Mouse (Mus musculus) induced T-regulatory cell, adult 2 months (primary cell): ENCODE measurements around the gene Limd1.
A peak's percentile ranks its signal among the peaks of the same experiment; 100 is the strongest.

Experiments used
- DNase-seq: peaks from one replicate; pipeline ENCODE4 v3.0.0-alpha.2; 2012; ENCODE audit warnings: low read depth

Limd1 gene

GRCm38 (mm10) chr9:123483598-123483997 is 5.1 kb downstream of the Limd1 start:
- DNase-seq = no peak

GRCm38 (mm10) chr9:123484830-123485229 is 6.3 kb downstream of the Limd1 start:
- no peak for DNase-seq

- no peak for DNase-seq
Measured at GRCm38 (mm10) chr9:123485561-123485960, 7.1 kb downstream of the Limd1 start.

- no peak for DNase-seq
Measured at GRCm38 (mm10) chr9:123486635-123487034, 8.1 kb downstream of the Limd1 start.

- no peak for DNase-seq
Measured at GRCm38 (mm10) chr9:123489073-123489472, 10.6 kb downstream of the Limd1 start.

GRCm38 (mm10) chr9:123489727-123490343 is 11.3 kb downstream of the Limd1 start:
- DNase-seq = no peak

- DNase-seq = no peak
Measured at GRCm38 (mm10) chr9:123490930-123491329, 12.4 kb downstream of the Limd1 start.

- no peak for DNase-seq
Measured at GRCm38 (mm10) chr9:123491917-123492585, 13.5 kb downstream of the Limd1 start.

GRCm38 (mm10) chr9:123496665-123497064 is 18.2 kb downstream of the Limd1 start:
- no peak for DNase-seq

- peak; percentile 50 for DNase-seq
Measured at GRCm38 (mm10) chr9:123497906-123498305, 19.4 kb downstream of the Limd1 start.

- DNase-seq = no peak
Measured at GRCm38 (mm10) chr9:123500480-123500879, 22.0 kb downstream of the Limd1 start.

- no peak for DNase-seq
Measured at GRCm38 (mm10) chr9:123503171-123503834, 24.8 kb downstream of the Limd1 start.

GRCm38 (mm10) chr9:123504325-123504724 is 25.8 kb downstream of the Limd1 start:
- DNase-seq = peak; percentile 87

- DNase-seq = no peak
Measured at GRCm38 (mm10) chr9:123505598-123505997, 27.1 kb downstream of the Limd1 start.

GRCm38 (mm10) chr9:123506270-123507146 is 28.0 kb downstream of the Limd1 start:
- DNase-seq = no peak

GRCm38 (mm10) chr9:123507380-123507779 is 28.9 kb downstream of the Limd1 start:
- DNase-seq = no peak

GRCm38 (mm10) chr9:123508986-123509385 is 30.5 kb downstream of the Limd1 start:
- DNase-seq = peak; percentile 55

GRCm38 (mm10) chr9:123509638-123510604 is 31.4 kb downstream of the Limd1 start:
- DNase-seq = peak; percentile 95

- DNase-seq = peak; percentile 63
Measured at GRCm38 (mm10) chr9:123510926-123511325, 32.4 kb downstream of the Limd1 start.

- no peak for DNase-seq
Measured at GRCm38 (mm10) chr9:123512482-123512881, 34.0 kb downstream of the Limd1 start.

GRCm38 (mm10) chr9:123515087-123515486 is 36.6 kb downstream of the Limd1 start:
- no peak for DNase-seq
